Mouse (Mus musculus) large intestine, adult 2 months (tissue): ENCODE data around the gene Tent5d. TPM values are rescaled to one million over a fixed set of nuclear protein-coding genes. Genes with fewer than 3 reads are reported as not detected.
A peak's percentile ranks its signal among the peaks of the same experiment; 100 is the strongest.

ENCODE experiments used
- DNase-seq: peaks from one replicate; pipeline ENCODE4 v3.0.0-alpha.2; 2012; ENCODE audit warnings: low read depth, low spot score
- WGBS: fragments of 180-500 bp; shearing (Covaris S2); methylation state at CpG from one replicate; pipeline ENCODE4 v1.1.7; 2018; 5-methylcytosine and 5-hydroxymethylcytosine counted together
- polyA plus RNA-seq: library from polyadenylated mRNA; depleted of rRNA; stranded (reverse); fragments of >200 nt; gene quantifications from 2 replicates; pipeline ENCODE4 v1.2.3, GENCODE M21; 2012; rRNA removed

Tent5d gene
- polyA plus RNA-seq: not detected in 2 replicates

DNA sequence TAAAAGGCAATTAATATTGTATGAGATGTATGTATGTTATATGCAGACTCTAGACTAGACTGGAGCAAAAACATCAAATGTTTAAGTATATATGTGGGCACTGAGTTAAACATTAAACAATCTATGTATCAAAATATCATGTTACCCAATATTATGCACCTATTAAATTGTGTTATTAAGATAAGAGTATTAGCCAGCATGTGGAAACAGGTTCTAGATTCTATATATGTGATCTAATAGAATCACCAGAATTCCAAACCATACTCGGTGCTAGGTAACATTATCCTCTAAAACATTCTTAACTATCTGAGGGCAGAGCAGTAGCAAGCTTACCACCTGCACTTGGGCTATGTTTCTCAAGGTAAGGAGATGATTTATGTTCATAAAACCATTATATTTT, at the start of gene Tent5d:
Tent5d (plus strand) TSS at position 301 of the 400 bp plus-strand sequence.
- 73% methylated on average over 1 of the region's 1 CpGs for WGBS
- DNase-seq: no peak

- 22% methylated on average over 3 of the region's 3 CpGs for WGBS
- DNase-seq: no peak
Observed at GRCm38 (mm10) chrX:107767896-107768295, 24.5 kb upstream of the Tent5d start.

DNA sequence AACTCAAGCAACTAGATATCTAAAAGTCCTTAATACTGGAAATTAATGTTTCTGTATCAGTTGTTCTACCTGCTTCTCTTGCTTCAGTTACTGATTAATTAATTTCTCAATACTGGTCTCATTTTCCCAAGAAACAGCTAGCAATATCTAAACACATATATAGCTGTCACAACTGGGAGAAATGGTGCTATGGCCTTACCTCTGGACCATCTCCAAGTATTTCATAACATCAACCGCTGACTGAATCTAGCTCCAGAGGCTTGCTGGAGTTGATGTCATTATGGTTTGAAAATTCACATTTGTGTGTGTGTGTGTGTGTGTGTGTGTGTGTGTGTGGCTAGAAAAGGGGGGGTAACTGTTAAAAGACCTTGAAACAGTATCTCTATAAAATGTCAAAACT, 2.3 kb upstream of the Tent5d start:
- DNase-seq: no peak
- WGBS: 84% methylated on average over 1 of the region's 1 CpGs

- WGBS: 31% methylated on average over 8 of the region's 8 CpGs
- no peak for DNase-seq
Observed at GRCm38 (mm10) chrX:107790750-107791493, 1.5 kb upstream of the Tent5d start.

DNA sequence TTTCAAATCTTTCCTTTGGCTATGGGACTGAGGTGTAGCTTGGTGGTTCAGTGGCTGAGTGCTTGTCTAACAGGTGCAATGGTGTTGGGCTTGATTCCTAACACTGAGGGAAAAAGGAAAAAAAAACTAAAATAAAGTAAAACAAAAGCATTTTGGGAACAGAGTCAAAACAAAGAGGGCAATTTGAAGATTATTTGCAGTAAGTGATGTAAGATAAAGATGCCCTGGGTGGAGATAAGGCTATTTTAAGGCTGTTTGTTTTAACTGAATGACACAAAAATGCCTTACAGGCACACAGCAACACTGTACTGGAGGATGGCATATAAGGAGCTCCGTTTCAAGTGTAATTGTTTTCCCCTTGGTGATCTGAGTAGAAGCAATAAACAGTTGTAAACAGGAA, 3.4 kb downstream of the Tent5d start:
- WGBS: 46% methylated on average over 1 of the region's 1 CpGs

GRCm38 (mm10) chrX:107796919-107797318, 4.5 kb downstream of the Tent5d start:
- WGBS: 93% methylated on average over 2 of the region's 2 CpGs
- DNase-seq: no peak

More for the DNA sequence above, 3.4 kb downstream of the Tent5d start:
- no peak for DNase-seq

- no peak for DNase-seq
Observed at GRCm38 (mm10) chrX:107812120-107812519, 19.7 kb downstream of the Tent5d start.

DNA sequence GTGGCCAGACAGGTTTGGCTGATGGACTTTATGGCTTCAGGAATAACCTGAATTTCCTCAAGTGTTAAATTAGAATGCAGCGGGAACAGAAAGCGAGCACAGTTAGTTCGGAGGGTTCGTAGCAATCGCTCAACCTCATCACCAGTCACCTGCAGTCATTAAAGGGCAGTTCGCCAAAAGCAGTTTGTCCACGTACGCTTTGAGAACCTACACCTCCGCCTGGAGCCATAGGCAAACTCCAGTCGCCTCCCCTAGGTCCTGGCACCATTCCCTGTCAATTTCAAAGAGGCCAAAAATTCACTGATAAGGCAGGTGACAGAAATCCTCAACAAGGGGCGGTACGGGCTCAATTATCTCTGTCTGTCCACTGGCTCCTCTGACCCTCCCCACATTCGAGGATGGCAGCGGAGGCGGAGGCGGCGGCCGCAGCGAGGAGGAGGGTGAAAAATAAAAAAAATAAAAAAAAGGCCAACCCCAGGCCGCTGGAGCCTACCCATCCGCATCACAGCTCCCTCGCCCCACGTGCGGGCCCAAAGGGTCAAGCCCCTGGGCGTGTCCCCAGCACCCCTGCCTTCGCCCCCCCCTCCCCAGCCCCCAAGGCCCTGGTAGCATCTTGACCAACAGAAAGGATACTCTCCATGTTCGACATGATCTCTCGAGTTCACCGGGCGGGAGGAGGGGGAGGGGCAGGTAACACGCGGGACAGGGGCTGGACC, 23.3 kb downstream of the Tent5d start:
- DNase-seq: peak; percentile 27
- WGBS: 23% methylated on average over 32 of the region's 32 CpGs

GRCm38 (mm10) chrX:107816218-107816554, 23.8 kb downstream of the Tent5d start, which contains the start of gene 2610002M06Rik:
Gene 2610002M06Rik, minus strand, starts transcription at chrX:107816334.
- DNase-seq: peak; percentile 38
- whole genome bisulfite sequencing: 32% methylated on average over 28 of the region's 28 CpGs

- WGBS: 75% methylated on average over 6 of the region's 6 CpGs
Observed at GRCm38 (mm10) chrX:107816726-107817125, 24.3 kb downstream of the Tent5d start.

GRCm38 (mm10) chrX:107858165-107858564, 65.8 kb downstream of the Tent5d start:
- 27% methylated on average over 4 of the region's 4 CpGs for WGBS
- DNase-seq: no peak

More at GRCm38 (mm10) chrX:107816726-107817125, 24.3 kb downstream of the Tent5d start:
- no peak for DNase-seq

Other genes with a start within 250 kb of the Tent5d start
- gene Tbx22, start 124.6 kb upstream of the Tent5d start, polyA plus RNA-seq: not detected in 2 replicates
- gene 2610002M06Rik, start 23.7 kb downstream of the Tent5d start, polyA plus RNA-seq: 3.2 TPM in 2 replicates
- gene Gm732, start 155.9 kb downstream of the Tent5d start, polyA plus RNA-seq: not detected in 2 replicates